ENCODE assay signal across 29 mouse cellular contexts in genomic region chr7:29137429-29137828, GRCm38 (mm10). TPM values are rescaled to one million over a fixed set of nuclear protein-coding genes. Genes with fewer than 3 reads are reported as not detected.
A peak's percentile ranks its signal among the peaks of the same experiment; 100 is the strongest.
DNase-seq lines count a peak whose midpoint lies in the region; ATAC-seq and TF ChIP-seq lines count a peak whose summit lies in the region.
"Had no signal": no experiment of that assay in that cellular context is flagged by ENCODE, and none has a peak within 500 bp of the region (broad histone marks: within the 10 kb centered on the region; RNA-seq: fewer than 3 reads in every experiment).

No protein-coding gene starts in this region.

- no peaks in the 10 kb centered on the region for H3K9me3 ChIP-seq in ES-Bruce4 (replicated peaks; ENCODE audit: control insufficient read depth, insufficient read depth, low read length, poor library complexity, severe bottlenecking)
- no peaks in the 10 kb centered on the region for H3K9me3 ChIP-seq in forebrain, embryonic 15.5 days
- H3K9me3 ChIP-seq: embryonic facial prominence, embryonic 13.5 days; forebrain, embryonic 12.5 days; hindbrain, embryonic 12.5 days; limb, embryonic 12.5 days; midbrain, embryonic 12.5 days had no signal

- no peak for ATAC-seq in forebrain, embryonic 15.5 days (replicated peaks)
- ATAC-seq: liver, postnatal 0 days; lung, postnatal 0 days had no signal

- peak; percentile 61 for TF ChIP-seq POLR2A in ES-Bruce4 (IDR thresholded peaks at IDR 0.05; ENCODE audit: insufficient read depth, low read length)

- peak overlapping the region; percentile 77 for H3K27ac ChIP-seq in ES-Bruce4 (ENCODE audit: insufficient read depth, low read length)
- no peak overlapping the region for H3K27ac ChIP-seq in forebrain, embryonic 15.5 days (replicated peaks)
- H3K27ac ChIP-seq: embryonic facial prominence, embryonic 13.5 days; forebrain, embryonic 12.5 days; gastrocnemius, adult 2 months; hindbrain, embryonic 12.5 days; kidney, postnatal 0 days; limb, embryonic 12.5 days; midbrain, embryonic 12.5 days had no signal

- no peak for TF ChIP-seq CTCF in ES-Bruce4 (IDR thresholded peaks at IDR 0.05; ENCODE audit: low read depth, low read length)

- WGBS in forebrain, embryonic 15.5 days = 45% methylated on average over 16 of the region's 16 CpGs

- TF ChIP-seq EP300 in ES-Bruce4 (IDR thresholded peaks at IDR 0.05; ENCODE audit: insufficient read depth, low read depth, low read length) = no peak; the same call in 1 of the 2 replicates

- peak; percentile 34 for DNase-seq in adrenal gland, postnatal 10 days
- DNase-seq in adrenal gland, adult 18-20 months (ENCODE audit: low spot score in 2 of 2) = no peak
- DNase-seq in kidney, postnatal 10 days = peak; percentile 39
- no peak for DNase-seq in kidney, postnatal 14 days
- DNase-seq in adrenal gland, postnatal 36 days = peak; percentile 46 to 61
- DNase-seq: cerebellum, adult 8-10 months; cerebellum, postnatal 36 days; embryo, embryonic 11 days; gastrocnemius, adult 2 months; heart, postnatal 14 days; kidney, adult 2 months; layer of hippocampus, postnatal 36 days; liver, postnatal 0 days; right cerebral cortex, adult 18-20 months; right cerebral cortex, postnatal 4 days; thymus, adult 18-20 months; thymus, postnatal 36 days had no signal

- no peaks in the 10 kb centered on the region for H3K27me3 ChIP-seq in ES-Bruce4 (ENCODE audit: control insufficient read depth, insufficient read depth, low read length, poor library complexity, severe bottlenecking)
- H3K27me3 ChIP-seq in forebrain, embryonic 15.5 days = peaks cover 11% of the 10 kb centered on the region
- H3K27me3 ChIP-seq: embryonic facial prominence, embryonic 13.5 days had no signal

- H3K4me1 ChIP-seq in ES-Bruce4 (ENCODE audit: control insufficient read depth, insufficient read depth, low read length) = peaks cover 2% of the 10 kb centered on the region
- H3K4me1 ChIP-seq in forebrain, embryonic 15.5 days = peaks cover 13% of the 10 kb centered on the region

- H3K36me3 ChIP-seq in ES-Bruce4 (ENCODE audit: control insufficient read depth, insufficient read depth, low read length, poor library complexity, severe bottlenecking) = no peaks in the 10 kb centered on the region
- H3K36me3 ChIP-seq in forebrain, embryonic 15.5 days = no peaks in the 10 kb centered on the region
- H3K36me3 ChIP-seq: embryonic facial prominence, embryonic 13.5 days; forebrain, embryonic 12.5 days; hindbrain, embryonic 12.5 days; limb, embryonic 12.5 days; midbrain, embryonic 12.5 days had no signal

- peak overlapping the region; percentile 90 for H3K4me3 ChIP-seq in ES-Bruce4 (ENCODE audit: low read depth, low read length)
- no peak overlapping the region for H3K4me3 ChIP-seq in forebrain, embryonic 15.5 days
- H3K4me3 ChIP-seq: embryonic facial prominence, embryonic 13.5 days; erythroblast, embryonic 14.5 days; forebrain, embryonic 12.5 days; gastrocnemius, adult 2 months; hindbrain, embryonic 12.5 days; limb, embryonic 12.5 days; midbrain, embryonic 12.5 days had no signal

- peak overlapping the region; percentile 12; the same call in 1 of the 2 replicates for H3K9ac ChIP-seq in ES-Bruce4 (ENCODE audit: low read depth, poor library complexity, severe bottlenecking)
- no peak overlapping the region for H3K9ac ChIP-seq in forebrain, embryonic 15.5 days (replicated peaks)
- H3K9ac ChIP-seq: embryonic facial prominence, embryonic 13.5 days; forebrain, embryonic 12.5 days; hindbrain, embryonic 12.5 days; limb, embryonic 12.5 days; liver, postnatal 0 days; midbrain, embryonic 12.5 days had no signal

- no peak overlapping the region for H3K4me2 ChIP-seq in forebrain, embryonic 15.5 days (replicated peaks)
- H3K4me2 ChIP-seq: embryonic facial prominence, embryonic 13.5 days; forebrain, embryonic 12.5 days; hindbrain, embryonic 12.5 days; limb, embryonic 12.5 days; liver, embryonic 11.5 days; midbrain, embryonic 12.5 days had no signal

RNA-seq across cellular contexts. Expression of gene Rasgrp4, which starts 2.8 kb away (rescaled TPM):
- total RNA-seq in adrenal gland, postnatal 10 days (2021) = 1 to 10 TPM; 2.1 to 2.2 TPM
- 1 to 10 TPM; 1.4 to 1.9 TPM for total RNA-seq in adrenal gland, adult 18-20 months (2021)
- 23.0 and 31.5 TPM in 2 replicates for polyA plus RNA-seq in ES-Bruce4 (2011; ENCODE audit: insufficient read depth, insufficient read length, low read depth, missing spikeins)
- total RNA-seq in adrenal gland, postnatal 36 days (2021) = 1 to 10 TPM; 1.2 to 1.6 TPM
- 0.57 and 0.69 TPM in 2 replicates for polyA plus RNA-seq in forebrain, embryonic 15.5 days (2015; fragmentation: Nextera tagmentation; extraction: Ambion mirVana)

RNA-seq across cellular contexts. Expression of gene Ryr1, which starts 12.4 kb away (rescaled TPM):
- total RNA-seq in adrenal gland, postnatal 10 days (2021) = 10 to 100 TPM; 11.2 to 44.9 TPM
- total RNA-seq in adrenal gland, adult 18-20 months (2021) = 1 to 10 TPM in 1 of 2 experiments, under 1 TPM in 1; 0.23 to 1.0 TPM
- 8.4 and 10.3 TPM in 2 replicates for polyA plus RNA-seq in ES-Bruce4 (2011; ENCODE audit: insufficient read depth, insufficient read length, low read depth, missing spikeins)
- under 1 TPM; 0.20 to 0.23 TPM for total RNA-seq in adrenal gland, postnatal 36 days (2021)
- polyA plus RNA-seq in forebrain, embryonic 15.5 days (2015; fragmentation: Nextera tagmentation; extraction: Ambion mirVana) = 13.3 and 15.6 TPM in 2 replicates

RNA-seq across cellular contexts. Expression of gene Fam98c, which starts 18.6 kb away (rescaled TPM):
- total RNA-seq in adrenal gland, postnatal 10 days (2021) = 10 to 100 TPM; 12.9 to 17.3 TPM
- 1 to 10 TPM; 9.1 to 9.8 TPM for total RNA-seq in adrenal gland, adult 18-20 months (2021)
- 12.6 and 13.3 TPM in 2 replicates for polyA plus RNA-seq in ES-Bruce4 (2011; ENCODE audit: insufficient read depth, insufficient read length, low read depth, missing spikeins)
- 10 to 100 TPM; 10.6 to 12.8 TPM for total RNA-seq in adrenal gland, postnatal 36 days (2021)
- 20.5 and 21.3 TPM in 2 replicates for polyA plus RNA-seq in forebrain, embryonic 15.5 days (2015; fragmentation: Nextera tagmentation; extraction: Ambion mirVana)

RNA-seq across cellular contexts. Expression of gene Ggn, which starts 32.6 kb away (rescaled TPM):
- total RNA-seq in adrenal gland, postnatal 10 days (2021) = 1 to 10 TPM in 1 of 2 experiments, under 1 TPM in 1; 0.69 to 1.3 TPM
- under 1 TPM; 0.64 to 0.83 TPM for total RNA-seq in adrenal gland, adult 18-20 months (2021)
- polyA plus RNA-seq in ES-Bruce4 (2011; ENCODE audit: insufficient read depth, insufficient read length, low read depth, missing spikeins) = not detected in 2 replicates
- total RNA-seq in adrenal gland, postnatal 36 days (2021) = 1 to 10 TPM; 1.2 to 2.3 TPM
- polyA plus RNA-seq in forebrain, embryonic 15.5 days (2015; fragmentation: Nextera tagmentation; extraction: Ambion mirVana) = 0.18 TPM in 2 replicates
- total RNA-seq: monocyte, adult 5-6 weeks had no signal
- polyA plus RNA-seq: liver, postnatal 0 days had no signal

RNA-seq across cellular contexts. Expression of gene Spred3, which starts 32.8 kb away (rescaled TPM):
- total RNA-seq in adrenal gland, postnatal 10 days (2021) = 1 to 10 TPM; 4.8 to 9.6 TPM
- 1 to 10 TPM; 5.3 to 7.0 TPM for total RNA-seq in adrenal gland, adult 18-20 months (2021)
- polyA plus RNA-seq in ES-Bruce4 (2011; ENCODE audit: insufficient read depth, insufficient read length, low read depth, missing spikeins) = 9.2 and 12.1 TPM in 2 replicates
- total RNA-seq in adrenal gland, postnatal 36 days (2021) = 1 to 10 TPM; 5.5 to 6.1 TPM
- polyA plus RNA-seq in forebrain, embryonic 15.5 days (2015; fragmentation: Nextera tagmentation; extraction: Ambion mirVana) = 6.4 TPM in 2 replicates

Comparison
In these comparisons a context has a peak if more than half of its experiments do, and no peak if none do; other contexts are left out.
1. DNase-seq: peak in adrenal gland, postnatal 10 days (single experiment), kidney, postnatal 10 days (single experiment) and adrenal gland, postnatal 36 days (2 of 2); none in adrenal gland, adult 18-20 months (0 of 2) and kidney, postnatal 14 days (single experiment).
2. RNA of gene Ryr1, which starts 12.4 kb away (total RNA-seq): 11.2 to 44.9 TPM in adrenal gland, postnatal 10 days; 0.23 to 1.0 TPM in adrenal gland, adult 18-20 months and 0.20 to 0.23 TPM in adrenal gland, postnatal 36 days; every median in the first group is over 4 times any median in the second.